Mouse (Mus musculus) gonadal fat pad, adult 2 months (tissue): ENCODE data around the gene Rgs2. TPM values are rescaled to one million over a fixed set of nuclear protein-coding genes. Genes with fewer than 3 reads are reported as not detected.

Experiments used
- DNase-seq: peaks from one replicate; pipeline ENCODE4 v3.0.0-alpha.2; 2012; ENCODE audit warnings: low read depth
- polyA plus RNA-seq: library from polyadenylated mRNA; depleted of rRNA; stranded (reverse); fragments of >200 nt; gene quantifications from 2 replicates; pipeline ENCODE4 v1.2.3, GENCODE M21; 2012; rRNA removed

Gene Rgs2
- 6.5 TPM in 2 replicates for polyA plus RNA-seq

GRCm38 (mm10) chr1:144003904-144004740 is at the start of gene Rgs2:
Gene Rgs2, minus strand, starts transcription at chr1:144004161.
- DNase-seq, result no peak

GRCm38 (mm10) chr1:144053401-144053800 is 49.4 kb upstream of the Rgs2 start:
- no peak for DNase-seq

- no peak for DNase-seq
These were observed 37.9 kb upstream of the Rgs2 start for GRCm38 (mm10) chr1:144041826-144042225.

- no peak for DNase-seq
These were observed 29.5 kb upstream of the Rgs2 start for GRCm38 (mm10) chr1:144033498-144033897.

- no peak for DNase-seq
These were observed 26.5 kb upstream of the Rgs2 start for GRCm38 (mm10) chr1:144030499-144030898.

GRCm38 (mm10) chr1:144029679-144030078 is 25.7 kb upstream of the Rgs2 start:
- DNase-seq, result no peak

GRCm38 (mm10) chr1:144018417-144018958 is 14.5 kb upstream of the Rgs2 start:
- DNase-seq, result peak; percentile 87

GRCm38 (mm10) chr1:144013913-144014312 is 10.0 kb upstream of the Rgs2 start:
- DNase-seq, result no peak

- DNase-seq, result no peak
These were observed 3.4 kb upstream of the Rgs2 start for GRCm38 (mm10) chr1:144007341-144007740.

GRCm38 (mm10) chr1:144006542-144006941 is 2.6 kb upstream of the Rgs2 start:
- no peak for DNase-seq

GRCm38 (mm10) chr1:144005648-144006047 is 1.7 kb upstream of the Rgs2 start:
- DNase-seq, result no peak

GRCm38 (mm10) chr1:144004741-144005140 is 780 bp upstream of the Rgs2 start:
- no peak for DNase-seq

- no peak for DNase-seq
These were observed 545 bp downstream of the Rgs2 start for GRCm38 (mm10) chr1:144003416-144003815.

GRCm38 (mm10) chr1:144002715-144003066 is 1.3 kb downstream of the Rgs2 start:
- DNase-seq, result no peak

GRCm38 (mm10) chr1:144002036-144002714 is 1.8 kb downstream of the Rgs2 start:
- DNase-seq, result no peak

- no peak for DNase-seq
These were observed 3.7 kb downstream of the Rgs2 start for GRCm38 (mm10) chr1:144000246-144000645.

- no peak for DNase-seq
These were observed 4.5 kb downstream of the Rgs2 start for GRCm38 (mm10) chr1:143999371-143999920.

GRCm38 (mm10) chr1:143993026-143993425 is 10.9 kb downstream of the Rgs2 start:
- no peak for DNase-seq

GRCm38 (mm10) chr1:143992528-143992927 is 11.4 kb downstream of the Rgs2 start:
- no peak for DNase-seq

GRCm38 (mm10) chr1:143990263-143990662 is 13.7 kb downstream of the Rgs2 start:
- DNase-seq, result no peak

GRCm38 (mm10) chr1:143989773-143990172 is 14.2 kb downstream of the Rgs2 start:
- DNase-seq, result no peak

- no peak for DNase-seq
These were observed 15.2 kb downstream of the Rgs2 start for GRCm38 (mm10) chr1:143988756-143989155.
